Mouse (Mus musculus) heart, postnatal 0 days (tissue): ENCODE data around the gene Galns.

ENCODE experiments used
- CTCF ChIP-seq: IDR thresholded peaks from 2 replicates; pipeline ENCODE4 v1.5.1; 2016; ENCODE audit warnings: antibody characterized with exemption, control low read depth, low read depth
- EP300 ChIP-seq: IDR thresholded peaks from 2 replicates; pipeline ENCODE4 v1.6.1; 2016; ENCODE audit warnings: antibody characterized with exemption, low read depth

DNA sequence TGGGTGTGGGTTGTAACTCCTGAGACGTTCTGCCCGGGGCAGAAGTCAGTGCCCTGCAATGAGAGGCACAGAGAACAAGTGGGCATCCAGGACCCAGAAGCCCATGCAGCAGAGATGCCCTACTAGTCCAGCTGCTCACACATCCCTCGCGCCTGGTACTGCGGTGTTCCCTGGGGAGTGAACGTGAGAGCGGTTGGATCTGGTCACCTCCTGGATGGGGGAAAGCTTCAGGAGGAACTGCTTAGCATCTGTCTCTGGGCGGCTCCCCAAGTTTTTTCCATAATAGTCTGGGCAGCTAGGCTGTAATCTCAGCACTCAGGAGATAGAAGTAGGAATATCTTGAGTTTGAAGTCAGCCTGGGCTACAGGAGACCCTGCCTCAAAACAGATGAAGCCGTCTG is 26.3 kb downstream of the Galns start:
- TF ChIP-seq CTCF (no peak), EP300 (no peak)
